Mouse (Mus musculus) liver, embryonic 13.5 days (tissue): Measurements from ENCODE around the gene Smarca4. TPM values are rescaled to one million over a fixed set of nuclear protein-coding genes. Genes with fewer than 3 reads are reported as not detected.

Experiments
- ATAC-seq: fragments of 200-750 bp; cut with Nextera tagmentation; 2 replicates; pipeline ENCODE4 v1.8.0; 2017; ENCODE audit warnings: low read depth, mild to moderate bottlenecking, moderate number of reproducible peaks, moderate library complexity
- DNase-seq: peaks from one replicate; pipeline ENCODE4 v3.0.0; 2022
- H3K27ac ChIP-seq: fragments of 300-500 bp; sonication (generic); 2 replicates; pipeline ENCODE4 v1.5.1; 2015; ENCODE audit warnings: moderate library complexity, mild to moderate bottlenecking, inconsistent platforms
- H3K27me3 ChIP-seq: fragments of 300-500 bp; sonication (generic); 2 replicates; pipeline ENCODE4 v1.6.1; 2015; ENCODE audit warnings: mild to moderate bottlenecking, inconsistent platforms
- H3K36me3 ChIP-seq: fragments of 300-500 bp; sonication (generic); 2 replicates; pipeline ENCODE4 v1.6.1; 2015; ENCODE audit warnings: mild to moderate bottlenecking, inconsistent platforms
- H3K4me1 ChIP-seq: fragments of 300-500 bp; sonication (generic); replicated peaks from 2 replicates; pipeline ENCODE4 v1.6.1; 2015; ENCODE audit warnings: inconsistent platforms
- H3K4me2 ChIP-seq: fragments of 300-500 bp; sonication (generic); 2 replicates; pipeline ENCODE4 v1.6.1; 2015; ENCODE audit warnings: inconsistent platforms, mild to moderate bottlenecking, moderate library complexity
- H3K4me3 ChIP-seq: fragments of 300-500 bp; sonication (generic); replicated peaks from 2 replicates; pipeline ENCODE4 v1.5.1; 2015; ENCODE audit warnings: mild to moderate bottlenecking, inconsistent platforms
- H3K9ac ChIP-seq: fragments of 300-500 bp; sonication (generic); 2 replicates; pipeline ENCODE4 v1.6.1; 2015; ENCODE audit warnings: mild to moderate bottlenecking, inconsistent platforms
- H3K9me3 ChIP-seq: fragments of 300-500 bp; sonication (generic); replicated peaks from 2 replicates; pipeline ENCODE4 v1.6.1; 2016; ENCODE audit warnings: inconsistent platforms
- whole genome bisulfite sequencing: fragments of 180-500 bp; shearing (Covaris S2); methylation state at CpG from one replicate; pipeline ENCODE4 v1.1.7; 2015; ENCODE audit not compliant: insufficient replicate concordance; 5-methylcytosine and 5-hydroxymethylcytosine counted together
- microRNA counts: library from miRNA; unstranded; fragments of <30 nt; microRNA quantifications from one replicate; lab custom pipeline; 2016
- microRNA-seq: library from miRNA; unstranded; fragments of <30 nt; microRNA quantifications from one replicate; pipeline ENCODE4, GENCODE M21; 2016
- polyA plus RNA-seq: library from polyadenylated mRNA; unstranded; fragments of >200 nt; fragmentation: Nextera tagmentation; extraction: Ambion mirVana; gene quantifications from 2 replicates; pipeline ENCODE4 v1.2.1, GENCODE M21; 2015

The Smarca4 gene
- polyA plus RNA-seq, 1 experiment from 2014 or later, result 26.5 TPM

DNA sequence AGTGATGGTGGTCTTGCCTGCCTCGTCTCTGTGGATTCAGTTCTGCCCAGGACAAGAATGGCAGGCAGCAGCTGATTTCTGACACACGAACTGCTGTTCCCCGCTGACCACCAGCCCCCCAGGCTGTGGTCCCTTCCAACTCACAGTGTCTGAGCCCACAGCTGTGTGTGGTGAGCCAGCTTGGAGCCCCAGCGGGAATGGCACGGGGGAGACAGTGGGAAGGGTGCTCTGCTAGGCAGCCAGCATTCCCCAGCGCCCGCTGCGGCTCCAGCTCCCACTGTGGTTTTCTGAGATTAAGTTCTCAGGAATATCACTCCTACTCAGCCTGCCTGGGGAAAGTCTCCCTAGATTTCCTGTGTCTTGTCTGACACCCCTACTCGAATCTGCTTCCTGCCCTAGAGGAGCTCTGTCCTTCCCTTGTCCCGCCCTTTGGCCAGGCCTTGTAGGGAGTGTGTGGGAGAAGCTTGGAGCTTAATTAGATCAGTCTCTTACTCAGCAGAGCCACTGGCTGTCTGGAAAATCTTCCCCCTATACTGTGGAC lies 136.4 kb downstream of the Smarca4 start:
- H3K27ac ChIP-seq, result peak overlapping the region; percentile 59
- H3K36me3 ChIP-seq, result peaks cover 59% of the 10 kb centered on the region
- H3K4me3 ChIP-seq, result no peak overlapping the region
- ATAC-seq, result peak; percentile 26; the same call in 1 of the 2 replicates
- H3K27me3 ChIP-seq, result no peaks in the 10 kb centered on the region
- WGBS, result 53% methylated on average over 10 of the region's 10 CpGs
- no peak for DNase-seq
- H3K9me3 ChIP-seq, result no peaks in the 10 kb centered on the region
- peaks cover 28% of the 10 kb centered on the region for H3K4me1 ChIP-seq
- H3K4me2 ChIP-seq, result no peak overlapping the region
- H3K9ac ChIP-seq, result no peak overlapping the region

MicroRNA genes within 50 kb of the gene (microRNA counts, 519-probe panel; counts per million panel counts)
- microRNA mmu-miR-1946b (lab: Ali Mortazavi, UCI), result 114 counts per million

Small RNA genes within 50 kb of the gene (microRNA-seq; reads per million reads assigned to microRNA genes)
- not detected for gene Mir1946b

Other genes starting within 250 kb of the Smarca4 start
- 50.9 and 58.8 TPM in 2 replicates for gene Ilf3, start 248.3 kb upstream of the Smarca4 start, polyA plus RNA-seq
- 24.3 and 28.6 TPM in 2 replicates for gene Qtrt1, start 204.3 kb upstream of the Smarca4 start, polyA plus RNA-seq
- 51.8 and 56.8 TPM in 2 replicates for gene Dnm2, start 191.3 kb upstream of the Smarca4 start, polyA plus RNA-seq
- 36.9 and 38.5 TPM in 2 replicates for gene Tmed1, start 105.9 kb upstream of the Smarca4 start, polyA plus RNA-seq
- gene AB124611, start 90.0 kb upstream of the Smarca4 start, polyA plus RNA-seq, result 3.5 and 4.1 TPM in 2 replicates
- 15.5 and 16.9 TPM in 2 replicates for gene Carm1, start 69.3 kb upstream of the Smarca4 start, polyA plus RNA-seq
- 17.7 and 21.5 TPM in 2 replicates for gene Timm29, start 23.4 kb upstream of the Smarca4 start, polyA plus RNA-seq
- 8.8 and 10.2 TPM in 2 replicates for gene Yipf2, start 23.3 kb upstream of the Smarca4 start, polyA plus RNA-seq
- 18.6 and 22.5 TPM in 2 replicates for gene Ldlr, start 107.3 kb downstream of the Smarca4 start, polyA plus RNA-seq
- 86.3 and 91.5 TPM in 2 replicates for gene Spc24, start 144.1 kb downstream of the Smarca4 start, polyA plus RNA-seq
- gene Kank2, start 182.6 kb downstream of the Smarca4 start, polyA plus RNA-seq, result 2.6 and 3.4 TPM in 2 replicates
- gene Angptl8, start 219.3 kb downstream of the Smarca4 start, polyA plus RNA-seq, result 15.5 and 16.1 TPM in 2 replicates
- 3.9 and 4.1 TPM in 2 replicates for gene Dock6, start 236.5 kb downstream of the Smarca4 start, polyA plus RNA-seq